10 mouse cellular contexts compared by ENCODE assay signal in genomic region chr13:119753859-119754634, GRCm38 (mm10). TPM values are rescaled to one million over a fixed set of nuclear protein-coding genes. Genes with fewer than 3 reads are reported as not detected.
DNase-seq lines count a peak whose midpoint lies in the region; ATAC-seq lines count a peak whose summit lies in the region.
"Had no signal": no experiment of that assay in that cellular context is flagged by ENCODE, and none has a peak within 500 bp of the region (broad histone marks: within the 10 kb centered on the region; RNA-seq: fewer than 3 reads in every experiment).

No protein-coding gene starts in this region.

- H3K4me1 ChIP-seq in forebrain, embryonic 12.5 days, result peaks cover 31% of the 10 kb centered on the region

- H3K4me3 ChIP-seq in forebrain, embryonic 12.5 days (replicated peaks), result peak overlapping the region; percentile 61

- peak; percentile 18 for DNase-seq in embryo, embryonic 10 days (ENCODE audit: low spot score)
- no peak for DNase-seq in embryo, embryonic 9.5 days (ENCODE audit: extremely low spot score)
- DNase-seq in MN1 (ENCODE audit: low spot score), result peak; percentile 69
- peak; percentile 22 to 76 for DNase-seq in left cerebral cortex, postnatal 14 days (ENCODE audit: low spot score in 2 of 2)
- no peak for DNase-seq in T-cell, adult 2 months (ENCODE audit: low spot score)
- no peak for DNase-seq in cerebellum, adult 11 months
- no peak for DNase-seq in gastrocnemius, adult 8-10 months (ENCODE audit: low spot score in 2 of 2)
- DNase-seq: B cell, adult 2 months; kidney, adult 18-20 months had no signal

- H3K27me3 ChIP-seq in forebrain, embryonic 12.5 days, result no peaks in the 10 kb centered on the region

- no peak overlapping the region for H3K9ac ChIP-seq in forebrain, embryonic 12.5 days

- peaks cover 5% of the 10 kb centered on the region; the same call in 1 of the 2 replicates for H3K36me3 ChIP-seq in forebrain, embryonic 12.5 days (replicated peaks)

- WGBS in forebrain, embryonic 12.5 days, result 21% methylated on average over 9 of the region's 9 CpGs

- no peaks in the 10 kb centered on the region for H3K9me3 ChIP-seq in forebrain, embryonic 12.5 days

- ATAC-seq in forebrain, embryonic 12.5 days (ENCODE audit: low FRiP score), result peak; percentile 68

- H3K27ac ChIP-seq in forebrain, embryonic 12.5 days, result peak overlapping the region; percentile 85; the same call in 1 of the 2 replicates

- intact Hi-C loops in left cerebral cortex, postnatal 14 days (cut with DNase I), result no loop called here

- H3K4me2 ChIP-seq in forebrain, embryonic 12.5 days, result peak overlapping the region; percentile 92

RNA-seq across cellular contexts. Expression of gene Nim1k, which starts 1.6 kb away (rescaled TPM):
- polyA plus RNA-seq in forebrain, embryonic 12.5 days (2016; fragmentation: Nextera tagmentation; extraction: Ambion mirVana), result 4.1 and 4.8 TPM in 2 replicates
- total RNA-seq in left cerebral cortex, postnatal 14 days (2021), result 10 to 100 TPM; 13.2 to 14.8 TPM
- total RNA-seq in gastrocnemius, adult 8-10 months (2022), result 1 to 10 TPM; 1.2 to 2.2 (median 1.4) TPM

RNA-seq across cellular contexts. Expression of gene Zfp131, which starts 36.6 kb away (rescaled TPM):
- polyA plus RNA-seq in forebrain, embryonic 12.5 days (2016; fragmentation: Nextera tagmentation; extraction: Ambion mirVana), result 56.5 and 57.7 TPM in 2 replicates
- 10 to 100 TPM; 39.7 to 41.9 TPM for total RNA-seq in left cerebral cortex, postnatal 14 days (2021)
- total RNA-seq in gastrocnemius, adult 8-10 months (2022), result 10 to 100 TPM; 19.8 to 24.7 (median 20.5) TPM

Comparison
In these comparisons a context has a peak if more than half of its experiments do, and no peak if none do; other contexts are left out.
1. DNase-seq: peak in embryo, embryonic 10 days (single experiment), MN1 (single experiment) and left cerebral cortex, postnatal 14 days (2 of 2); none in embryo, embryonic 9.5 days (single experiment), T-cell, adult 2 months (single experiment), cerebellum, adult 11 months (single experiment) and gastrocnemius, adult 8-10 months (0 of 2).
2. RNA of gene Nim1k, which starts 1.6 kb away (total RNA-seq): 13.2 to 14.8 TPM in left cerebral cortex, postnatal 14 days; 1.2 to 2.2 TPM in gastrocnemius, adult 8-10 months; every median in the first group is over 4 times any median in the second.